Mouse (Mus musculus) ovary, adult 18-20 months (tissue): ENCODE data around the gene Sec24a.
"Not testable (repeated sequence)": the region's sequence is repeated elsewhere in the genome, so short reads cannot be mapped to it uniquely, and the experiment has no call there.

ENCODE experiments used
- DNase-seq: peaks from one replicate; pipeline ENCODE4 v3.0.0; 2022; ENCODE audit warnings: low spot score, mixed read lengths

Sec24a gene

DNA sequence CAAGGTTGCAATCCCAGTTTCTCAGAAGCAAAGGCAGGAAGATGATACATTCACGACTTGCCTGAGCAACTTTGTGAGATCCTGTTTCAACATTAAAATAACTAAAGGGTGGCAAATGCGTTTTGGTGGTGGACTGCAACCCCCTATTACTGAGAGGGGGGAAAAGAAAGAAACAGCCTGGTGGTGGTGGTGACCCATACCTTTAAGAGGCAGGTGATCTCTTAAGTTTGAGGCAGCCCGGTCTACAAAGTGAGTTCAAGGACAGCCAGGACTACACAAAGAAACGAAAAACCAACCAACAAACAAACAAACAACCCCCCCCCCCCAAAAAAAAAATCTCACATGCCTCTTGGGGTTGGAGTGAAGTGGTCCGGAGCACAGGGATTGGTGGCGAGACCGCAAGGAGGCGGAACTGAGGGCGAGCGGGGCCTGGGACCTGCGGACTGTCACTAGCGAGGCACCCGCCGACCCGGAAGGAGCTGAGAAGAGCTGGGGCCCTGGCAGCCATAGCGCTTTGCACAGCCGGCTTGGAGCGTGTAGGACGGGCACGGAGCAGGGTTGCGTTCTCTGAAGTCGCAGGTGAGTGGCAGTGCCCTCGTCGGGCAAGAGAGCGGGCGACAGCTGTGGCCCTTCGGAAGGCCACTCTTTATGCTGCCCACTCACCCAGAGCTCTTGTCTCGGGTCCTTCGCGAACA is at the start of gene Sec24a, which contains the start of gene Sar1b:
Gene Sec24a, minus strand, starts transcription at position 422 of the 695 bp plus-strand sequence.
Gene Sar1b, plus strand, starts transcription at position 475 of the 695 bp plus-strand sequence.
- peak; percentile 74 for DNase-seq

DNA sequence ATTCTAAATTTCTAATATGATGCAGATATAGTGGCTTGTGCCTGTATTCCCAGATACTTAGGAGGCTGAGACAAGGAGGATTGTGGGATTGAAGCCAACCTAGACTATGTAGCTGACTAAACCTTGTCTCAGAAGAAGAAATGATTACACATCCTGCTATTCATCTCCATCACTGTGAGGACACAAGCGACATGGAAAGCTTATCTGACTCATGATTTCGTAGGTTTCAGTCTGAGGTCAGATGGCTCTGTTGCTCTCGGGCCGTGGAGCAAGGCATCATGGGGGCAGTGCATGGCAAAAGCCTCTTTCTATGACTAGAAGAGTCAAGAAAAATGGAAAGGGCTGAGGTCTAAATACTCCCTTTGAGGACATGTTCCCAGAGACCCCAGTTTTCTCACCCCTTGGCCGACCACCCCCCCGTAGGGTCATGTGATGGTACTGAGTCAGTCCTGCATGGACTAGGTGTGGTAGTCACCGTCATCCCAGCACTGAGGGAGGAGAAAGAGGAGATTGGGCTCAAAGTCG is 48.6 kb upstream of the Sec24a start:
- DNase-seq, result no peak

DNA sequence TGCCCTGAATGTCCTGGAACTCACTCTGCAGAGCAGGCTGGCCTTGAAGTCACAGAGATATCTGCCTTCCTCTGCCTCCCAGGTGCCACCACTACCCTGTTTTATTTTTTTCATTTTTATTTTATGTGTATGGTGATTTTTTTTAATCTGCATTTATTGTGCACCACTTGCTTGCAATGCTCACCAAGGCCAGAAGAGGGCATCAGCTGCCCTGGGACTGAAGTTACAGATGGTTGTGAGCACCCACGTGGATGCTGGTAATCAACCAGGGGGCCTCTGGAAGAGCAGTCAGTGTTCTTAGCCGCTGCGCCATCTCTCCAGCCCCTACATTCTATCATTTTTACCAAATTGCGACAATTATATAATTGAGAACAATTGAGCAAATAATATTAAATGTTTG is 47.8 kb upstream of the Sec24a start:
- no peak for DNase-seq

DNA sequence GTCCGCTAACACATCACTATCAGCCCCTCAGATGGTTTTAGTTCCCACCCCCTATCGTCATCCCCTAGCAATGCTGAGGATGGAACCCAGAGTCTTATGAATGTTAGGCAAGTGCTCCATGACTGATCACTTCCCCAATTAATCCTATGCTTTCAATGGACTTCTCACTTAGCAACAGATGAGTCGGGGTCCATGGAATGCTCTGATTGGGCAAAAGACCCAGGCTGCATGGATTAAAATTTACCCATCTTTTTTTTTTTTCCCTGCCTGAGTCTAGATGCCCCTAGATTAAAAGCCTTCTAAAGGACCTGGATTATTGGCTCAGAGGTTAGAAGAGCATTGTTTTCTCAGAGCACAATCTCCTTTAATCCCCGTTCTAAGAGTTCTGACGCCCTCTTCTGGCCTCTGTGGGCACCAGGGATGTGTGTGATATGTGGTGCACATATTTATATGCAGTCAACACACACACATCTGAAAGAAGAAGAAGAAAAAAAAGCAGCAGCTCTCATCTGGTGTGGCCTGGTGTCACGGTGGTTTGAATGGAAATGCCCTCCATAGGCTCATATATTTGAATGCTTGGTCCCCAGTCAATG is 46.3 kb upstream of the Sec24a start:
- no peak for DNase-seq

DNA sequence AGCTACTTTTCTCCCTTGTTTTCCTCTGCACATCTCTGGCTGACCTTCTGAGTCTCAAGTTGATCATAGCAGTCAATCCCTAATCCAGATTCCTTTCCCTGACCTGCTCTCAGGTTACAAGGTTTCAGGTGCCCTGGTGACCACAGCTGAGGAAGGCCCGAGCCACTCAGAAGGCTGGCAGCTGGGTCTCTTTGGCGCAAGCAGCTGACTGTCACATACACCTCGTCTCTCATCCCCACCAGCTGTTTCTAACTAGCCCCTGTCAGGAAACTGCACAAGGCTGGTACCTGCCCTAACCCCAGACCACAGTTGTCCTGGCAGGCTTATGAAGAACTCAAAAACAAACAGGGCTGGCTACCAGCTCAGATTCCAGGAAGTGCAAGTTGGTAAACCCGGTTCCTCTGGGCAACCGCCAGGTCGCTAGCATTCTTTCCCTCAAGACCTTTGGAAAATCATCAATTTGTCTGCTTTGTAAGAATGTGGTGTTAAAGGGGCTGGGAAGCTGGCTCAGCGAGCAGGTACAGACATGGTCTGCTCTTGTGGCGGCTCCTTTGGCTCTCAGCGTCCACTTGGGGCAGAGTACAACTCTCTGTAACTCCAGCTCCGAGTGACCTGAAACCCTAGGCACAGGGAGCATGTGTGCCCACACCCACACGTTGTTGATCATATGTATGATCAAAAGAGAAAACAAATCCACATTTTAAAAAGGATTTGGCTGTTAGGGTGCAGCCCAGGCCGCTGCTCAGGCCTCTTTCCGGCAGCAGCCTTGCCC is 43.9 kb upstream of the Sec24a start:
- no peak for DNase-seq

DNA sequence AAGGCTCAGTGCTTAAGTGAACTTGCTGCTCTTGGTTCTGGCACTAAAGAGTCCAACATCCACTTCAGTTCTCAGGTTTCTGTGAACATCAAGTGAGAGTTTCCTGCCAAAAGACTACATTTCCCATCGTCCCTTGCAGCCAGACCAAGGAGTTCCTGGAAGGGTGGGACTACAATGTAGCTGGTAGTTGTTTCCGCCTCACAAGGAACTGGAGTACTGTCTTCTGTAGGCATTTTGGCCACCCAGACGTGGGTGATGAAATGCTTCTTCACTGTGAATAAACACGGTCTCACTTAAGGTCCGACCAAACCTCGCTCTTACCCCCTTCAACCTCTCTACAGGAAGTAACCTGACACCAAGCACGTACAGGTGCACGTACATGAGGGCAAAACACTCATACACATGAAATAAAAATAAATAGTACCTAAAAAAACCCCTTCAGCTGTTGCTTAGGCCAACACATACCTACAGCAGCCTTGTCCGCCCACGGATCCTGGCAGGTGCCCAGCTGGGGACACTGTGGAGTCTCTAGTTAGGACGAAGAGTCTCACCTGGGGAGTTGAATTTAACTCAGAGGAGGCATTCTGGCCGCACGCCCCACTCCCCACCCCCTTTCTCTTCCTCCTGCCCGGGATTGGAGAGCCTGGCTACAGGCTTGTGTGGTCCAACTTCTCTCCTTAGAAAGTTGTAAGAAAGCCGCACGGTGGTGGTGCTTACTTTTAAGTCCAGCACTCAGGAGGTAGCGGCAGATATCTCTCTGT is 42.0 kb upstream of the Sec24a start:
- peak; percentile 59 for DNase-seq

DNA sequence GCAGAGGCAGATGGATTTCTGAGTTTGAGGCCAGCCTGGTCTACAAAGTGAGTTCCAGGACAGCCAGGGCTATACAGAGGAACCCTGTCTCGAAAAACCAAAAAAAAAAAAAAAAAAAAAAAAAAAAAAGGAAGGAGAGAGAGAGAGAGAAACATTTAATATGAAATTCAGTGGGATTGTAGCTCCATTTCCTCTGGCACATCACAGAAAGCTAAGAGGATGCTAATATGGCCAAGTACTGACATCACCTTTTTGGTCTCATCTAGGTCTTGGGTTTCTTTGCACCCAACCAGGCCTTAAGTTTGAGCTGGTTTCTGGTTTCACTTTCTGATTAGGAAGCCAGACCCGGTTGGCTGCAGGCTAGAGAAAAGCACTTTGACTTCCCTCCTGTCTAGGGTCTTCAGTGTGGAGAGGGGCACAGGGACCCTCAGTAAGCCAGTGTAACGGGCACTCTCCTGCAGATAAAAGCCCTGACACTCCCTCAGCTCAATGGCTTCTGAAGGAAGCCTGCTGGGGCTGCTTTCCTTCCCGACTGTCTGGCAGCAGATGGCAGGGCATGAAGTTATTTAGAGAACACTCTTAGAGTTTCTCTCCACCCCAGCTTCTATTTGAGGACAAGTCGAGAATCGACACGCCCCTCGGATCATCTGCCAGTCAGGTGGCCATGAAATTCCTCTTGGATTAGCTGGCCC is 37.3 kb upstream of the Sec24a start:
- DNase-seq, result no peak

DNA sequence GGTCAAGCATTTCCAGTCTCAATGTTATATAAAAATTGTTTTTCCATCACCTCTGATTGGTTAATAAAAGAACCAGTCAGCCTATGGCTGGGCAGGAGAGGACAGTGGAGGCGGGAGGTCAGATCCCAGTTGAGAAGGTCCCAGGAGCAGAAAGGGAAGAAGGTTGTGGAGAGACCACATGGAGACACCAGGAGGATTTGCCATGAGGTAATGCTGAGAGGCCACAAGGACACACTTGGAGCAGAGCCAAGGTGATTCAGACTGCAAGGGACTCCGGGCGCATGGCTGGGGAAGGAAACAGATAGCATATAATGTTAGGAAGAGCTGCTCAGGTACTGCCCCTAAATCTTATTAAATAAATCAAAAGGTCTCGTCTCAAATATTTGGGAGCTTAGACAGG is 32.8 kb upstream of the Sec24a start:
- no peak for DNase-seq

DNA sequence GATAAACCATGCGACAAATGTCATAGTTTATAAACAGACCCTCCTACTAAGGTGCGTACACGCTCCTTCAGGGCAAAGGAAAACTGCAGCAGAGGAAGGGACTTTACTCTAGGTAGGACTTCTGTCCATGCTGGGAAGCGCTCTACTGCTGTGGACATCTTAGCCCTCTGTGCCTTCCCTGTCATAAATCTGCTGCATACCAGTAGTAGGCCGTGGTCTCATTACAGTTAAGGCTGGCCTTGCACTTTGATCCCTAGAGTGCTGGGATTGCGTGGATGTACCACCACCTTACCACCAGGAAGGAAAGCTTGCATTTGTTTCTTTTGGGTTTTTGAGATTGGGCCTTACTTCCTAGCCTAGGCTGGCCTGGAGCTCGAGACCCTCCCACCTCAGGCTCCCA is 27.2 kb upstream of the Sec24a start:
- DNase-seq, result no peak

DNA sequence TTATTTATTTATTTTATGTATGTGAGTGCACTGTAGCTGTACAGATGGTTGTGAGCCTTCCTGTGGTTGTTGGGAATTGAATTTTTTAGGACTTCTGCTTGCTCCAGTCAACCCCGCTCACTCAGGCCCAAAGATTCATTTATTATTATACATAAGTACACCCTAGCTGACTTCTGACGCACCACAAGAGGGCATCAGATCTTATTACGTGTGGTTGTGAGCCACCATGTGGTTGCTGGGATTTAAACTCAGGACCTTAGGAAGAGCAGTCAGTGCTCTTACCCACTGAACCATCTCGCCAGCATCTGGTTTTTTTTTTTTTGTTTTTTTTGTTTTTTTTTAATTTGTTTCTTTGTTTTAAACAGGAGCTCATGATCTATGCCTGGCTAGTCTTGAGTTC is 26.3 kb upstream of the Sec24a start:
- not testable (repeated sequence) for DNase-seq

DNA sequence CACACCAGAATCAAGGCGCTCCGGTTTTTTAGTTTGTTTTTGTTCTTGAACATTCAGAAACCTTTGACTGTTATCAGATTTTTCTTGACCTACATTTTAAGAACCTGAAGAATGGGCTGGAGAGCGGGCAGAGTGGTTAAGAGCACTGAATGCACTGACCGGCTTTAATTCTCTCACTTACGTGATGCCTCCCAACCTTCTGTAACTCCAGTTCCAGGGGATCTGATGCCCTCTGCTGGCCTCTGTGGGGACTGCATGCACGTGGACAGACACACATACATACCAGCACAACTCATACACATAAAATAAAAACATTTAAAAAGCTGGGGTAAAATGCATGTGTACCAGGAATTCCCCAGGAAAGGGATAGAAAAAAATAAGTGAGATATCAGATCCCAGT is 22.5 kb upstream of the Sec24a start:
- no peak for DNase-seq

DNA sequence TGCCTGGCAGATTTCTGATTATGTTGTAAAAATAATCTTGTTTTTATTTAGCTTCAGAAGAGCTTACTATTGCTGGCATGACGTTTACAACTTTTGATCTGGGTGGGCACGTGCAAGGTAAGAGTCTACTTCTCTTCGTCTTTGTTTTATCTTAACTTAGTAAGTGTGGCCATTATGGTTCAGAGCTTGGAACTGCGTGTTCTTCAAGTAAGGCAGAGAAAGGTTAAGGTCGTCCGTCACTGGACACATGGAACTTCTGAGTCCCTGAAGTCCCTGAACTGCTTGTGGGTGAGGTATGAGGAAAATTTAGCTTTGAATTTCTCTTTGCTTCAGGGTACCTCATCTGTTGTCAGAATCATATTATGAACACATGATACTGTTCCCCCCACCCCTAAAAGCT is 19.3 kb upstream of the Sec24a start:
- no peak for DNase-seq

DNA sequence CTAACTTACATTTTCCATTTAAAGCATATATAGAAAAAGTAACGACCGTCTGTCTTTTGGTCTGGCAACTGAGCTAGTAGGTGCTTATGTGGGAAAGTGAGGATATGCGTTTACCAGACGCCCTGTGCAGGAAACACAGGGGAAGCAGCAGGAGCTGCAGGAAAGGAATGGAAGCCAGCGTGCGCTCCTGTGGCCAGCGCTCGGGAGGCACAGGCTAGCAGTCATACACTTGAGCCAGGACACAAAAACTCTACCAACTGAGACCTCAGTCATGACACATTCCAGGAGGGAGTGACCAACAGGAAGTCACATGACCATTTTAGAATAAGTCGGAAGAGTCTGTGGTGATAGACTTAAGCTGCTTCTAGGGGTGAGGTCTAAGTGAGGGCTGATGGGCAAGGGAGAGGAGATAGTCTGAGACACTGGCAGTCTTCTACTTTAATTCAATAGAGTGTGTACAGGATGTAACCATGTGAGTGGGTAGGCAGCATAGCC is 17.4 kb upstream of the Sec24a start:
- DNase-seq, result no peak

DNA sequence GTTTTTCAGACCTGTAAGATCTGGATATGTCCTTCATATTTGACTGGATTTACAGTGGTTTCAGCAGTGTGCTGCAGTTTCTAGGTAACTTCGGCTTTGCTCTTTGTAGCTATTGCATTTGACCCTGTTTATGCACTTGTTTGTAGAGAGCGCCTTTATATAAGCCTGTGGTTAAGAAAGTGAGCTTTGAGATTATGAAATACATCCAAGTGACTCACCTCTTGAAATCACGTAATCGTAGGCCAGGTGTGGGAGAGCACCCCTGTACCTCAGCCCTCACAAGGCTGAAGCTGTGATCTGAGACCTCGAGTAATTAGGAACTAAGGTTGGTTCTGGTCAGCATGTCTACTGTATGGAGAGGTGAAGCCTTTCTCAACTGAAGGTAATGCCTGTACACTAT is 14.0 kb upstream of the Sec24a start:
- DNase-seq, result no peak

DNA sequence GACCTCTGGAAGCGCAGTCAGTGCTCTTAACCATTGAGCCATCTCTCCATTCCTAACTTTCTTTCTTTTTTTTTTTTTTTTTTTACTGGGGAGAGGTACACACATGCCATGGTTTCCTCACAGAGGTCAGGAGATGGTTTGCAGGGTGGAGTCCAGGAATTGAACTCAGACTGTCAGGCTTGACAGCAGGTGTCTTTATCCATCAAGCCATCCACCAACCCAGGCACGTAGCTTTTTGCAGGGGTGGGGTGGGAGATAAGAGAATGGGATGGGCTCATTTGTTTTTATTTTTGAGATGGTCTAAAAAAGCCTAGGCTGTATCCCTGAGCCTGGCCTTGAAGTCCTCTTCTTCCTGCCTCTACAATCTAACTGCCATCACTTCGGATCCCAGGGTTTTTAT is 12.1 kb upstream of the Sec24a start:
- no peak for DNase-seq

DNA sequence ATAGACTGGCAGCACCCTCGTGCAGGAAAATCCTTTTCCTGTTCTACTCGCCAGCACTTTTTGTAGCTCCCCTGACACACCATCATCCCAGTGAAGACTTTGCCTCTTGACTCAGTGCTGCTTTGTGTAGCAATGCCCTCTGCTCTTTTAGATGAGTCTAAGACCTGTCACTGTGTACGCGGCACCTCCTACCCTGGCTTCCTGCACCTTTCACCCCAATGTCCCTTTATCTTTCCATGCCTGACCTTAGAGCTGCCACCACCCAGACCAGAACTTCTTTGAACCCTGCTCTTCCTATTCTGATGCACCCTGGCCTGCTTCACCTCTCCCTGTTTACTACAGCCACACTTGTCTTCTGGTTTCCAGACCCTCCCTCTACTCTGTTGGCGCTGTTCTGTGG is 4.9 kb upstream of the Sec24a start:
- no peak for DNase-seq

DNA sequence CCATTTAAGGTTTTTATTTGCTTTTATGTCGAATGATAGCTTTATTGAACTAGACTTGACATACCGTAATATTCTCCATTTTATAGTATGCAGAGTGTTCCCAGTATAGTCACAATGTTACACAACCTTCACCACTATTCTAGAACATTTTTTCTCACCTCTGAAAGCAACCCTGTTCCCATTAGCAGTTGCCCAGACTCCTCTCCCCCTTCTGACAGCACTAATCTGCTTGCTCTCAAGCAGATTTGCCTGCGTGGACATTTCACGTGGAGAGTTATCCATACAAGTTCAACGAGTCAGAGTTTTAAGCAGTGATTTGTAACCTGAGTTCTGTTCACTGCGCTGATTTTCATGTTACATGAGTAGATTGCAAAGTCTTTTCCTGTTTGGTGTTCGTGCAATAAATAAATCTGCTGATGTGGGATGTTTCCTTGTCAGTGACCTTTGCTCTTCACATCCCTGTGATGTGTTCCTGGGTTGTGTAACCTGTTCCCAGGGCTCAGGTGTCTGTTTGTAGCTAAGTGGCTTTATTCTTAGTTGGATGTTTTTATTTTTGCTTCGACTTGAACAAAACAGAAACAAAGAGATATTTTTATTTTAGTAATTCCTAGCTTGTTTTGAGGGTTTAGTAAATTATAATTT is 4.3 kb upstream of the Sec24a start:
- DNase-seq, result no peak

DNA sequence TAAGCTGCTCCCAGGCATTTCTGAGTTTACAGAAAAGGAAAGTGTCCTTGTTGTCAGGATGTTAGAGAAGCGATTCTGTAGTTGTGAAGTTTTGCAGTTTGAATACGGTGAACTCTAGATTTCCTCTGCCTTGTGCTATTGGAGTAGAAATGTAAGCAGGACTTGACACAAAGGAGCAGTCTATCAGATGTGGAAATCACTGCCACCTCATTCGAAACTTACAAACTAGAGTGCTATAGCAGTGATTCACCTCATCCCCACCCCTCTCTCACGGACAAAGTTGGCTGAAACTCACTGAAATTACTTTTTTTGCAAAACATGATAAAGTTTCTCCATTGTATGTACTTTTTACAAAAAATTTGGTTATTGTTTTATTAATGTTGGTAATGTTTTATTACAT is 1.4 kb upstream of the Sec24a start:
- DNase-seq, result no peak

DNA sequence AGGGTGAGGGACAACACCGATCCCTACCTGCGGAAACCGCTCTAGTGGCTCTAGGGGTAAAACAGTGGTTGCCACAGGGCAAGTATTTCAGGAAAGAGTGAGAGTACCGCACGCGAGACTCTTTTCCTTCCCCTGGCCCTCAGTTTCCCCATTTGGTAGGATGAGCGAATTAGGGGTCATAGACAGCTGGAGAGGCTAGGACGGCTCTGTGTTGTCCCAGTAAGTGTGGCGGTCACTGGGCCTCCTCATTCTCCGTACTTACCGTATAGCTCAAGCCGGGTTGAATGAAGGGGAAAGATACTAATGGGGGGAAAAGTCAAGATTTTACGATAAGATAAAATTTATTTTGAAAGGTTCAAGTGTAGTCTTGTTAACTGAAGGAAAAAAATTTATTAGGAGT is 521 bp upstream of the Sec24a start:
- no peak for DNase-seq

DNA sequence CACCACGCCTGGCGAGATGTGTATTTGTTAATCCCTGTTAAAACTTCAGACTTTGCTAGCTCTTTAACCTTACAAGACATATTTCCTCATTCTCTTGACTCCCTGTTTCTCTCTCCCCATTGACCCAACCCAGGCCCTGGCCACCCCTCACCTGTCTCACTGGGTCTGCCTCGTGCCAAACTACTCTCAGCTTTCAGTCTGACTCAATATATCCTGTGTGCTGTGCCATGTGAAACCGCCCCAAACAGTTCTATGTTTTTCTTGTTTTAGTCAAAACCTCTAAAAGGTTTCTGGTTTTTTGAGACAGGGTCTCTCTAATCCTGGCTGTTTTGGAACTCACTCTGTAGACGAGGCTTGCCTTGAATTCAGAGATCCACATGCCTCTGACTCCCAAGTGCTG is 2.2 kb downstream of the Sec24a start:
- no peak for DNase-seq
